Mouse (Mus musculus): ENCODE results near the gene Zfp423.

DNA sequence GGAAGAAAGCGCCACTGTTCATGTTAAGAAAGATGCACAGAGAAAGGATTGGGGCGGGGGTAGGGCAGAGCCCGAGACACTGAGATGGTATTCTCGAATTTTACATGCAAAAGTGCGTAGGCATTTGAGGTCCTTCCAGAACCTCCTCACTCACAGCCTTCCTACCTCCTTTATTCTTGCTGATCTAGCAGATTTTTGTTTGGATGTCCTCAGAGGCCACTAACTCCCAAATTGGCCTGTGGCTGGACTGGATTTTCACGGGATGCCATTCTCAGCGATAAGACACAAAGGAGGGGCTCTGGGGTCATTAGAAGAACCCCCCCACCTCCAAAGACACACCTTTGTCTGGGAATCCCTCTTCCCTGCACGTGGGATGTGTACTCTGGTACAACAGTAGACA is 25.6 kb downstream of the Zfp423 start:
- TF ChIP-seq POLR2A (IDR thresholded peaks at IDR 0.05; ENCODE audit: borderline replicate concordance, insufficient read depth, low read length) (no peak), CTCF (IDR thresholded peaks at IDR 0.05; ENCODE audit: borderline replicate concordance, insufficient read depth, low read depth, low read length) (no peak)

Data from cerebellum, adult 2 months (tissue).